Mouse (Mus musculus) layer of hippocampus, adult 6 months (tissue): ENCODE data around the gene Phf8. TPM values are rescaled to one million over a fixed set of nuclear protein-coding genes. Genes with fewer than 3 reads are reported as not detected.

Experiments
- long read RNA-seq, 2 experiments: library from polyadenylated mRNA; unstranded; transcript quantifications; one replicate each; pipeline ENCODE4 v2.0.0; 2019 to 2020
- polyA plus RNA-seq: library from polyadenylated mRNA; unstranded; fragments of <200 nt; fragmentation: Nextera tagmentation; gene quantifications from 2 replicates; pipeline ENCODE4 v1.2.3, GENCODE M21; 2021

Phf8 gene
- 5.8 and 6.0 TPM in 2 replicates for polyA plus RNA-seq
- long read RNA-seq, experiment 1, partial matches to known transcripts: 5 of 14 reads
- long read RNA-seq, experiment 1, other reads (novel, unspliced or antisense): 9 of 14 reads
- long read RNA-seq, experiment 2, full-length matches to known transcripts: 10 of 27 reads
- long read RNA-seq, experiment 2, partial matches to known transcripts: 6 of 27 reads
- long read RNA-seq, experiment 2, other reads (novel, unspliced or antisense): 11 of 27 reads

DNA sequence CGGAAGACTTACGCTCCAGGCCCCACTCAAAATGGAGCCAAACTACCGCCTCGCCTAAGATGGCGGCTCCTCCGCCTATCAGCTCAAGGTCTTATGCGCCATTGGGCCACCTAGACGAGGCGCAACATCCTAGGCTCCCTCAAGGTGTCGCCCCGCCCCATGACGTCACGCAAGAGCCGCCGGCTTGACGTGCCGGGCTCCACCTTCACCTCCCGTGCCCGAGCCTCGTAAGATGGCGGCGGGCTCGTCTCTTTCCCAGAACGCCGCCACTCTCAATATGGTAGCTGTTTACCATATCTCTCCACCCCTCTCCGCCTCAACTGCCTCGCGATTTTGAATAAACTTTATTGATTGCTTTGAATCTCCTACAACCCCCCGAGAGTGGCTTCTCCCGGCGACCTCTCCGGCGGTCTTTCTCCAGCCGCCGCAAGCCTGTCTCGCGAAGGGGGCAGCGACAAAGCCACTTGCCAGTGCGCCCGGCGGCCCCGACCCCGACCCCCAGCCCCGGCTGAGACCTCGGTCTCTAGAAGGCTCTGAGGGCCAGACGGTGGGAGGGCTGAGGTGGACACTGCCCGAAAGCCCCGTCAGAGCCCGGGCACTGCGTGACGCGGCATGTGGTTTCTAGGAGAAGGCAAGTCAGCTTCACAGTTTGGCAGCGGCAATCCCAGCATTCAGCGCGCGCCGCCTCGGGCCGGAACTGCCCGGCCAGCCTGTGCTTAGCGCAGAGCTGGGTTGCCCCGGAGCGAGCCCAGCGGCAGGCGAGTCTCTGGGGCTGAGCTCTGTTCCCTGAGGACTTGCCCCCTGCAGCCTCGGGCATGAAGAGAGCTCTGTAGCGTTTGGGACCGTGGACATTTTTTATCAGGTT, at the start of gene Phf8:
TSS of gene Phf8 (plus strand) at position 215 of the 865 bp plus-strand sequence.

Other genes starting within 250 kb of the Phf8 start
- gene Fam120c, start 176.5 kb upstream of the Phf8 start, polyA plus RNA-seq: 14.1 and 15.1 TPM in 2 replicates